Mouse (Mus musculus) intestine, embryonic 16.5 days (tissue): ENCODE data around the gene Szrd1. TPM values are rescaled to one million over a fixed set of nuclear protein-coding genes. Genes with fewer than 3 reads are reported as not detected.

Experiments
- ATAC-seq: fragments of 200-750 bp; cut with Nextera tagmentation; 2 replicates; pipeline ENCODE4 v1.8.0; 2017; ENCODE audit warnings: moderate TSS enrichment, moderate library complexity
- H3K27ac ChIP-seq: fragments of 300-500 bp; sonication (generic); 2 replicates; pipeline ENCODE4 v1.5.1; 2014; ENCODE audit warnings: mild to moderate bottlenecking, low read length
- H3K27me3 ChIP-seq: fragments of 300-500 bp; sonication (generic); replicated peaks from 2 replicates; pipeline ENCODE4 v1.6.1; 2014; ENCODE audit warnings: low read length, control low read depth, mixed read lengths; ENCODE audit not compliant: control insufficient read depth, insufficient read depth
- H3K36me3 ChIP-seq: fragments of 300-500 bp; sonication (generic); 2 replicates; pipeline ENCODE4 v1.6.1; 2014; ENCODE audit warnings: low read length, control low read depth; ENCODE audit not compliant: control insufficient read depth, insufficient read depth
- H3K4me1 ChIP-seq: fragments of 300-500 bp; sonication (generic); 2 replicates; pipeline ENCODE4 v1.6.1; 2014; ENCODE audit warnings: low read length, control low read depth, mixed read lengths; ENCODE audit not compliant: control insufficient read depth, insufficient read depth
- H3K4me2 ChIP-seq: fragments of 300-500 bp; sonication (generic); 2 replicates; pipeline ENCODE4 v1.6.1; 2014; ENCODE audit warnings: low read depth, low read length, control low read depth
- H3K4me3 ChIP-seq: fragments of 300-500 bp; sonication (generic); 2 replicates; pipeline ENCODE4 v1.5.1; 2014; ENCODE audit warnings: mild to moderate bottlenecking, low read length
- H3K9ac ChIP-seq: fragments of 300-500 bp; sonication (generic); 2 replicates; pipeline ENCODE4 v1.6.1; 2014; ENCODE audit warnings: low read depth, low read length
- H3K9me3 ChIP-seq: fragments of 300-500 bp; sonication (generic); 2 replicates; pipeline ENCODE4 v1.6.1; 2016; ENCODE audit warnings: low read length, control low read depth; ENCODE audit not compliant: control insufficient read depth
- WGBS: fragments of 180-500 bp; shearing (Covaris S2); extraction: QIAGEN DNeasy Blood & Tissue Kit; methylation state at CpG from one replicate; pipeline ENCODE4 v1.1.7; 2014; 5-methylcytosine and 5-hydroxymethylcytosine counted together
- polyA plus RNA-seq: library from polyadenylated mRNA; unstranded; fragments of >200 nt; fragmentation: Nextera tagmentation; extraction: Ambion mirVana; gene quantifications from 2 replicates; pipeline ENCODE4 v1.2.1, GENCODE M21; 2015

The Szrd1 gene
- polyA plus RNA-seq, 1 experiment from 2014 or later: 46.4 TPM

GRCm38 (mm10) chr4:141129190-141129710, 10.3 kb downstream of the Szrd1 start:
- H3K4me3 ChIP-seq: no peak overlapping the region
- ATAC-seq: no peak
- WGBS: 19% methylated on average over 6 of the region's 6 CpGs
- no peaks in the 10 kb centered on the region for H3K9me3 ChIP-seq
- no peaks in the 10 kb centered on the region for H3K36me3 ChIP-seq
- peaks cover 42% of the 10 kb centered on the region for H3K4me1 ChIP-seq
- H3K9ac ChIP-seq: no peak overlapping the region
- H3K27me3 ChIP-seq: no peaks in the 10 kb centered on the region
- 0 out of 2 replicates have a peak overlapping the region, but pooled peaks have one; percentile 5 for H3K4me2 ChIP-seq
- peak overlapping the region; percentile 70 for H3K27ac ChIP-seq

- Histone ChIP-seq H3K9me3 (no peaks in the 10 kb centered on the region), H3K4me2 (no peak overlapping the region), H3K27ac (no peak overlapping the region), H3K9ac (no peak overlapping the region), H3K27me3 (no peaks in the 10 kb centered on the region), H3K4me1 (0 out of 2 replicates have a peak, but pooled peaks cover 8% of the 10 kb centered on the region), H3K36me3 (no peaks in the 10 kb centered on the region), H3K4me3 (no peak overlapping the region)
- no peak for ATAC-seq
- 27% methylated on average over 1 of the region's 1 CpGs for WGBS
Observed at GRCm38 (mm10) chr4:141123065-141123464, 16.5 kb downstream of the Szrd1 start.

- no peaks in the 10 kb centered on the region for H3K27me3 ChIP-seq
- H3K27ac ChIP-seq: no peak overlapping the region
- peaks cover 2% of the 10 kb centered on the region; the same call in 1 of the 2 replicates for H3K36me3 ChIP-seq
- WGBS: 77% methylated on average over 7 of the region's 7 CpGs
- H3K4me2 ChIP-seq: no peak overlapping the region
- H3K4me3 ChIP-seq: no peak overlapping the region
- no peak overlapping the region for H3K9ac ChIP-seq
- H3K9me3 ChIP-seq: no peaks in the 10 kb centered on the region
- no peak for ATAC-seq
- H3K4me1 ChIP-seq: 0 out of 2 replicates have a peak, but pooled peaks cover 8% of the 10 kb centered on the region
Observed at GRCm38 (mm10) chr4:141122663-141123062, 16.9 kb downstream of the Szrd1 start.

- no peak overlapping the region for H3K9ac ChIP-seq
- 23% methylated on average over 11 of the region's 11 CpGs for WGBS
- H3K4me3 ChIP-seq: no peak overlapping the region
- no peaks in the 10 kb centered on the region for H3K9me3 ChIP-seq
- peak; percentile 51 for ATAC-seq
- H3K4me1 ChIP-seq: 0 out of 2 replicates have a peak, but pooled peaks cover 8% of the 10 kb centered on the region
- H3K4me2 ChIP-seq: no peak overlapping the region
- H3K27me3 ChIP-seq: no peaks in the 10 kb centered on the region
- H3K27ac ChIP-seq: no peak overlapping the region
- H3K36me3 ChIP-seq: peaks cover 11% of the 10 kb centered on the region; the same call in 1 of the 2 replicates
Observed at GRCm38 (mm10) chr4:141120700-141121099, 18.9 kb downstream of the Szrd1 start.

GRCm38 (mm10) chr4:141118691-141119090, 20.9 kb downstream of the Szrd1 start:
- no peak overlapping the region for H3K27ac ChIP-seq
- no peaks in the 10 kb centered on the region for H3K27me3 ChIP-seq
- no peak overlapping the region for H3K9ac ChIP-seq
- no peak overlapping the region for H3K4me2 ChIP-seq
- no peak overlapping the region for H3K4me3 ChIP-seq
- H3K9me3 ChIP-seq: no peaks in the 10 kb centered on the region
- WGBS: 65% methylated on average over 4 of the region's 4 CpGs
- ATAC-seq: no peak
- peaks cover 10% of the 10 kb centered on the region; the same call in 1 of the 2 replicates for H3K4me1 ChIP-seq
- H3K36me3 ChIP-seq: peaks cover 18% of the 10 kb centered on the region

- H3K4me1 ChIP-seq: peaks cover 10% of the 10 kb centered on the region; the same call in 1 of the 2 replicates
- 84% methylated on average over 8 of the region's 8 CpGs for WGBS
- H3K27ac ChIP-seq: no peak overlapping the region
- no peak overlapping the region for H3K4me2 ChIP-seq
- H3K9me3 ChIP-seq: 0 out of 2 replicates have a peak, but pooled peaks cover 3% of the 10 kb centered on the region
- ATAC-seq: no peak
- no peaks in the 10 kb centered on the region for H3K27me3 ChIP-seq
- H3K36me3 ChIP-seq: peaks cover 39% of the 10 kb centered on the region
- no peak overlapping the region for H3K9ac ChIP-seq
- no peak overlapping the region for H3K4me3 ChIP-seq
Observed at GRCm38 (mm10) chr4:141115398-141115797, 24.2 kb downstream of the Szrd1 start.

GRCm38 (mm10) chr4:141114521-141114981, 25.0 kb downstream of the Szrd1 start:
- WGBS: 96% methylated on average over 6 of the region's 6 CpGs
- H3K9me3 ChIP-seq: 0 out of 2 replicates have a peak, but pooled peaks cover 3% of the 10 kb centered on the region
- H3K4me2 ChIP-seq: no peak overlapping the region
- H3K4me3 ChIP-seq: no peak overlapping the region
- H3K4me1 ChIP-seq: peaks cover 10% of the 10 kb centered on the region; the same call in 1 of the 2 replicates
- H3K9ac ChIP-seq: peak overlapping the region; percentile 24; the same call in 1 of the 2 replicates
- peak overlapping the region; percentile 18; the same call in 1 of the 2 replicates for H3K27ac ChIP-seq
- H3K36me3 ChIP-seq: peaks cover 42% of the 10 kb centered on the region
- ATAC-seq: no peak
- no peaks in the 10 kb centered on the region for H3K27me3 ChIP-seq

- peak; percentile 21; the same call in 1 of the 2 replicates for ATAC-seq
- no peak overlapping the region for H3K27ac ChIP-seq
- 69% methylated on average over 7 of the region's 7 CpGs for WGBS
Observed at GRCm38 (mm10) chr4:141113831-141114230, 25.7 kb downstream of the Szrd1 start.

GRCm38 (mm10) chr4:141108196-141108732, 31.3 kb downstream of the Szrd1 start:
- no peak overlapping the region for H3K9ac ChIP-seq
- H3K27me3 ChIP-seq: no peaks in the 10 kb centered on the region
- H3K36me3 ChIP-seq: peaks cover 22% of the 10 kb centered on the region
- ATAC-seq: no peak
- WGBS: 33% methylated on average over 10 of the region's 10 CpGs
- no peaks in the 10 kb centered on the region for H3K4me1 ChIP-seq
- 0 out of 2 replicates have a peak, but pooled peaks cover 3% of the 10 kb centered on the region for H3K9me3 ChIP-seq
- H3K27ac ChIP-seq: no peak overlapping the region
- no peak overlapping the region for H3K4me3 ChIP-seq
- H3K4me2 ChIP-seq: no peak overlapping the region

More at GRCm38 (mm10) chr4:141113831-141114230, 25.7 kb downstream of the Szrd1 start:
- Histone ChIP-seq H3K36me3 (peaks cover 42% of the 10 kb centered on the region), H3K4me3 (no peak overlapping the region), H3K9me3 (0 out of 2 replicates have a peak, but pooled peaks cover 3% of the 10 kb centered on the region), H3K9ac (0 out of 2 replicates have a peak overlapping the region, but pooled peaks have one; percentile 24), H3K4me2 (no peak overlapping the region), H3K4me1 (peaks cover 6% of the 10 kb centered on the region; the same call in 1 of the 2 replicates), H3K27me3 (no peaks in the 10 kb centered on the region)
